Mouse (Mus musculus) stomach, postnatal 0 days (tissue): ENCODE data around the gene Ogg1.

Source experiments
- CTCF ChIP-seq: IDR thresholded peaks from 2 replicates; pipeline ENCODE4 v1.5.1; 2016; ENCODE audit warnings: antibody characterized with exemption, low read depth, mild to moderate bottlenecking, moderate library complexity
- EP300 ChIP-seq: optimal IDR thresholded peaks from 2 replicates; pipeline ENCODE3; 2016; ENCODE audit warnings: antibody characterized with exemption

- TF ChIP-seq CTCF = no peak
- TF ChIP-seq EP300 = no peak
Measured at GRCm38 (mm10) chr6:113290346-113290745, 36.4 kb upstream of the Ogg1 start.
